Mouse (Mus musculus): ENCODE data around the gene Smtn.

GRCm38 (mm10) chr11:3508226-3508625 lies 32.2 kb downstream of the Smtn start:
- TF ChIP-seq POLR2A (IDR thresholded peaks at IDR 0.05; ENCODE audit: low read depth, low read length) (no peak), CTCF (IDR thresholded peaks at IDR 0.05; ENCODE audit: extremely low read depth, insufficient read depth, insufficient read length, insufficient replicate concordance) (no peak)
